Mouse (Mus musculus) midbrain, postnatal 0 days (tissue): Measurements from ENCODE around the gene Dgkq. TPM values are rescaled to one million over a fixed set of nuclear protein-coding genes. Genes with fewer than 3 reads are reported as not detected.
"Not testable (repeated sequence)": the region's sequence is repeated elsewhere in the genome, so short reads cannot be mapped to it uniquely, and the experiment has no call there.

Experiments
- ATAC-seq: fragments of 200-750 bp; cut with Nextera tagmentation; 2 replicates; pipeline ENCODE4 v1.8.0; 2017; ENCODE audit warnings: moderate number of reproducible peaks, mild to moderate bottlenecking, moderate TSS enrichment, moderate library complexity; ENCODE audit not compliant: low FRiP score
- DNase-seq: peaks from one replicate; pipeline ENCODE4 v3.0.0-alpha.2; 2015; ENCODE audit warnings: low spot score
- H3K27ac ChIP-seq: fragments of 300-500 bp; sonication (generic); 2 replicates; pipeline ENCODE4 v1.5.1; 2014; ENCODE audit warnings: low read depth, mild to moderate bottlenecking, low read length, mixed read lengths
- H3K27me3 ChIP-seq: fragments of 300-500 bp; sonication (generic); 2 replicates; pipeline ENCODE4 v1.6.1; 2014; ENCODE audit warnings: low read length, control low read depth, mixed read lengths; ENCODE audit not compliant: insufficient read depth
- H3K36me3 ChIP-seq: fragments of 300-500 bp; sonication (generic); 2 replicates; pipeline ENCODE4 v1.6.1; 2014; ENCODE audit warnings: low read length, control low read depth, mixed read lengths; ENCODE audit not compliant: insufficient read depth
- H3K4me1 ChIP-seq: fragments of 300-500 bp; sonication (generic); 2 replicates; pipeline ENCODE4 v1.6.1; 2014; ENCODE audit warnings: mild to moderate bottlenecking, control low read depth, antibody characterized with exemption, low read length, mixed read lengths; ENCODE audit not compliant: insufficient read depth
- H3K4me2 ChIP-seq: fragments of 300-500 bp; sonication (generic); 2 replicates; pipeline ENCODE4 v1.6.1; 2014; ENCODE audit warnings: low read depth, mild to moderate bottlenecking, low read length, mixed read lengths; ENCODE audit not compliant: poor library complexity, severe bottlenecking
- H3K4me3 ChIP-seq: fragments of 300-500 bp; sonication (generic); 2 replicates; pipeline ENCODE4 v1.5.1; 2014; ENCODE audit warnings: low read depth, mild to moderate bottlenecking, low read length, moderate library complexity
- H3K9ac ChIP-seq: fragments of 300-500 bp; sonication (generic); replicated peaks from 2 replicates; pipeline ENCODE4 v1.6.1; 2014; ENCODE audit warnings: mild to moderate bottlenecking, low read length, moderate library complexity, mixed read lengths; ENCODE audit not compliant: poor library complexity, severe bottlenecking
- H3K9me3 ChIP-seq: fragments of 300-500 bp; sonication (generic); 2 replicates; pipeline ENCODE4 v1.6.1; 2016; ENCODE audit warnings: low read length, control low read depth
- CTCF ChIP-seq: IDR thresholded peaks from 2 replicates; pipeline ENCODE4 v1.5.1; 2016; ENCODE audit warnings: antibody characterized with exemption, mild to moderate bottlenecking
- WGBS: fragments of 180-500 bp; shearing (Covaris S2); extraction: QIAGEN DNeasy Blood & Tissue Kit; methylation state at CpG from one replicate; pipeline ENCODE4 v1.1.7; 2014; 5-methylcytosine and 5-hydroxymethylcytosine counted together
- polyA plus RNA-seq: library from polyadenylated mRNA; unstranded; fragments of >200 nt; fragmentation: Nextera tagmentation; extraction: Ambion mirVana; gene quantifications from 2 replicates; pipeline ENCODE4 v1.2.1, GENCODE M21; 2015
- total RNA-seq: library from RNA; depleted of rRNA; stranded (reverse); fragments of >200 nt; gene quantifications from 2 replicates; pipeline ENCODE4 v1.2.3, GENCODE M21; 2014

Dgkq gene
- total and polyA plus RNA-seq, 2 experiments from 2014 or later: 23.7 to 45.4 TPM

DNA sequence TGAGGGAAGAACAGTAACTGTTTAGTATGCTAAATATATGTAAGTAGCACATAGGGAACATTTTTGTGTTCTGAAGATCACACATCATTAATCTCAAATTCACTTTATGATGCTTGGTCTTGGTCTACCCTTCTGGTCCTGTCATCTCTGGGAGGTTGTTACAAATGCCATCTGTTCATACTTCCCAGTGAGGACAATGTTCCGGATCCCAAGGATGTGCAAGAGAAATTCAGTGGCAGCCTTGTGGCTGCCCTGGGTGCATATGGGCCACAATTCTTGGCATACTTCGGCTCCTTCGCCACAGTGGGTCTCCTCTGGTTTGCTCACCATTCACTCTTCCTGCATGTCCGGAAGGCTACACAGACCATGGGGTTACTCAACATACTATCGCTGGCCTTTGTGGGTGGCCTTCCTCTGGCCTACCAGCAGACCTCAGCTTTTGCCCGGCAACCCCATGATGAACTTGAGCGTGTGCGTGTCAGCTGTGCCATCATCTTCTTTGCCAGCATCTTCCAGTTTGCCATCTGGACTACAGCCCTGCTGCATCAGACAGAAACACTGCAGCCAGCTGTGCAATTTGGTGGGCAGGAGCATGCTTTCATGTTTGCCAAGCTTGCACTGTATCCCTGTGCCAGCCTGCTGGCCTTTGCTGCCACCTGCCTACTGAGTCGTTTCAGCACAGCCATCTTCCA is 23.7 kb downstream of the Dgkq start:
- DNase-seq (peak; percentile 77), ATAC-seq (peak; percentile 42; the same call in 1 of the 2 replicates)
- H3K4me1 ChIP-seq: no peaks in the 10 kb centered on the region
- 0 out of 2 replicates have a peak overlapping the region, but pooled peaks have one; percentile 26 for H3K27ac ChIP-seq
- peak; percentile 38 for TF ChIP-seq CTCF
- H3K9me3 ChIP-seq: no peaks in the 10 kb centered on the region
- H3K4me2 ChIP-seq: no peak overlapping the region
- H3K36me3 ChIP-seq: peaks cover 46% of the 10 kb centered on the region
- no peaks in the 10 kb centered on the region for H3K27me3 ChIP-seq
- 92% methylated on average over 9 of the region's 9 CpGs for WGBS
- H3K4me3 ChIP-seq: no peak overlapping the region
- no peak overlapping the region for H3K9ac ChIP-seq

DNA sequence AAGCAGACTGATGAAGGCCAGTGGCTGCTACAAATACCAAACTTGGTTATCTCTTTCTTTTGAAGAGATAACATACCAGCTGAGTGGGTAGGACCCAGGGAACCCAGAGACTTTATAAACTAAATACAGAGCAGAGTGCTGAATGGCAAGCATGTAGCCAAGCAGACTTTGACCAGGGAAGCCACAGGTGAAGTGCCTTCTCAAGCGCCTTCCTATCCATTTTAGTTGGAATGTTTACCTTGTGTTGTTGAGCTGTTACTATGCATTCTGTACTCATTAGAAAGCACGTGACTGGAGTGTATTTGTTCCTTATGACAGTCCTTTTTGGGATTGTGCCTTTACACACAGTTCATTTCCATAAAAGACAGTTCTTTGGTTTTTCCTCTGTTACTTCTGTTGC is 25.8 kb downstream of the Dgkq start:
- Histone ChIP-seq H3K4me3 (no peak overlapping the region), H3K27me3 (no peaks in the 10 kb centered on the region), H3K9ac (no peak overlapping the region), H3K27ac (no peak overlapping the region), H3K36me3 (peaks cover 28% of the 10 kb centered on the region), H3K4me1 (no peaks in the 10 kb centered on the region), H3K4me2 (no peak overlapping the region), H3K9me3 (no peaks in the 10 kb centered on the region)
- 76% methylated on average over 2 of the region's 2 CpGs for WGBS
- no peak for DNase-seq
- ATAC-seq: no peak
- TF ChIP-seq CTCF: no peak

DNA sequence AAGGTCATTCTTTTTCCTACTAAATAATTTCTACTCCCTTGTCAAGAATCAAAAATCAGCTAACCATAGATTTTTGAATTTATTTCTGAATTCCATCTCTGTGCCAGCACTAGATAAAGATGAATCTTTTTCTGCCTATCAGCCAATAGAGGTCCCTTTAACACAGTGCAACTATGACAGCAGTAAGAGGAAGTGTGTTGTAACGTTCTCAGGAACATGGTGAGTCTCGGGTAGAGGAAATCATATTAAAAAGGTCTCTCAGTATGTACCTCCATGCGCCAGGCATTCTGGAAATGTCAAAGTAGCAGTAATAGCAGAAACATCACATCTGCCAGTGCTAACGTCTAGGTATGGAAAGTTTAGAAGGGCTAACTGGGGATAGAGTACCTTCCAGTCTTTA is 33.3 kb downstream of the Dgkq start:
- ATAC-seq (no peak), DNase-seq (no peak)
- WGBS: 79% methylated on average over 4 of the region's 4 CpGs
- no peak overlapping the region for H3K4me2 ChIP-seq
- no peak overlapping the region for H3K9ac ChIP-seq
- H3K36me3 ChIP-seq: no peaks in the 10 kb centered on the region
- H3K4me1 ChIP-seq: no peaks in the 10 kb centered on the region
- no peak overlapping the region for H3K4me3 ChIP-seq
- no peaks in the 10 kb centered on the region for H3K27me3 ChIP-seq
- no peak for TF ChIP-seq CTCF
- H3K27ac ChIP-seq: no peak overlapping the region
- H3K9me3 ChIP-seq: no peaks in the 10 kb centered on the region

DNA sequence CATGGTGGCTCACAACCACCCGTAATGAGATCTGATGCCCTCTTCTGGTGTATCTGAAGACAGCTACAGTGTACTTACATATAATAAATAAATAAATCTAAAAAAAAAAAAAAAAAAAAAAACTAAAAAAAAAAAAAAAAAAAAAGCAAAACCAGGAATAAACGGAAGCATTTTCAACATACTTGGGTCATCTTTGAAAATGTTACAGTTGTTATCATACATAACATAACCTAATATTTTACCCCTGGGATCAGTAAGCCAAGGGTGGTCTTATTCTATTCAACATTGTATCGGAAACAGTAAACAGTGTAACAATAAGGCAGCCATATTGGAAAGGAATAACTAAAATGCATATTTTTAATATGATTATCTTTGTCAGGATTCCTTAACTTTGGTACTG is 35.4 kb downstream of the Dgkq start:
- 83% methylated on average over 2 of the region's 3 CpGs for WGBS
- H3K36me3 ChIP-seq, DNase-seq, H3K9ac ChIP-seq, ATAC-seq, H3K4me1 ChIP-seq, H3K9me3 ChIP-seq, H3K4me2 ChIP-seq, H3K27ac ChIP-seq, H3K4me3 ChIP-seq, H3K27me3 ChIP-seq: not testable (repeated sequence)

DNA sequence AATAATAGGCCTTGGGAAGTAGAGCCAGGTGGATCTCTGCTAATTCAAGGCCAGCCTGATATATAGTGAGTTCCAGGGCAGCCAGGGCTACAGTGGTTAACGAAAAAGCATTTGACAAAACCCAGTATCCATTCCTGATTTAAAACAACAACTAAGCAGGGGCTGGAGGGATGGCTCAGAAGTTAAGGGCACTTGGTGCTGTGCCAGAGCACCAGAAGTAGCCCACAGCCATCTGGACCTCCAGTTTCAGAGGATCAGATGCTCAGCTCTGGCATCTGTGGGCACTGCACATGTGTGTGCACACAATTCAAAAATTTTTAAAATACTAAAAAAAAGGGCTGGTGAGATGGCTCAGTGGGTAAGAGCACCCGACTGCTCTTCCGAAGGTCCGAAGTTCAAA is 35.8 kb downstream of the Dgkq start:
- no peak for TF ChIP-seq CTCF
- no peaks in the 10 kb centered on the region for H3K36me3 ChIP-seq
- H3K27ac ChIP-seq: no peak overlapping the region
- 98% methylated on average over 4 of the region's 4 CpGs for WGBS
- H3K9ac ChIP-seq: no peak overlapping the region
- H3K4me2 ChIP-seq: no peak overlapping the region
- DNase-seq: peak; percentile 12
- peaks cover 5% of the 10 kb centered on the region; the same call in 1 of the 2 replicates for H3K4me1 ChIP-seq
- ATAC-seq: no peak
- H3K9me3 ChIP-seq: no peaks in the 10 kb centered on the region
- H3K27me3 ChIP-seq: no peaks in the 10 kb centered on the region
- no peak overlapping the region for H3K4me3 ChIP-seq

DNA sequence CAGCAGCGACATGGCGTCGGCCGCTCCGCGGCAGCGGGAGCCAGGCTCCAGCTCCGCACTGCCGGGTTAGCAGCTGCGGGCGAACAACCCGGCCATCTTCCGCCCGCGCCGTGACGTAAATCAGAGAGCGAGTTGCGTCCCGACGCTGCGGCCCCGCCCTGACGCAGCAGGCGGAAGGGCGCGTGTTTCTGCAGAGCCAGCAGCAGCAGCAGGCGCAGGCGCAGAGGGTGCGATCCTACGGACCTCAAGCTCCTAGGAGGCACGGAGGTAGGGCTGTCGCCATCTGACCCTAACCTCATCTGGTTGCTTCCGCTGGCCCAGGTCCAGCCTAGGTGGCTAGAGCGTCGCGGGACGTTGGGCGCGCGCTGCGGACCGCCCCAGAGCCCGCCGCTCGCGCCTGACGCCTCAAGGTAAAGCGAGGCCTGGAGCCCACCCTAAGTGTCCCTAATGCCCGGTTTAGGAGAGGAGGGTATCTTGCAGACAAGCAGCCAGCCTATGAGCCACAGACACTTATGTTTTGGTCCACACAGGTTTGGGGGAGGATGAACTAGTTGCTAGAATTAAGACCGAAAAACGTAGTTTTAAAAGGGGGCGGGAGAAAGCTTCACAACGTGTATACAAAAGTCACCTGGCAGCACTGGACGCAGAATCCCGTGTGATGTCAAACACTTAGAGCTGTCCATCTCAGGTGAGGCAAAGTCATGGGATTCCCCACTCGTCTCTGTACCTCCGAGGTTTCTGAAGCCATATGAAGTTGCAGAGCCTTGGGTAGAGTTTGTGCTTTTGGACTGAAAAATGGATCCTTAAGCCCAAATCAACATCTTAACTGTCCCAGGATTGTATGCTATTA is 39.6 kb downstream of the Dgkq start, which contains the start of the genes Gak and Tmem175:
Gene Gak, minus strand, starts transcription at position 122 of the 850 bp plus-strand sequence.
Gene Tmem175, plus strand, starts transcription at position 137 of the 850 bp plus-strand sequence.
- H3K4me1 ChIP-seq: peaks cover 5% of the 10 kb centered on the region; the same call in 1 of the 2 replicates
- H3K9ac ChIP-seq: peak within 1 kb of the TSS; percentile 97
- no peaks in the 10 kb centered on the region for H3K36me3 ChIP-seq
- DNase-seq: peak; percentile 96
- peak within 1 kb of the TSS; percentile 91 for H3K4me3 ChIP-seq
- peak within 1 kb of the TSS; percentile 62 for H3K4me2 ChIP-seq
- ATAC-seq: peak; percentile 97
- WGBS: under 1% methylated on average over 58 of the region's 58 CpGs
- no peaks in the 10 kb centered on the region for H3K9me3 ChIP-seq
- TF ChIP-seq CTCF: no peak
- no peaks in the 10 kb centered on the region for H3K27me3 ChIP-seq
- H3K27ac ChIP-seq: peak within 1 kb of the TSS; percentile 89
